Mouse (Mus musculus) olfactory bulb, adult 2 months (tissue): ENCODE results near the gene Otud4.

Experiments
- CTCF ChIP-seq: fragments of 200-500 bp; IDR thresholded peaks from 2 replicates; pipeline ENCODE4 v1.5.1; 2012; ENCODE audit warnings: low read depth, mild to moderate bottlenecking, low read length, moderate library complexity; ENCODE audit not compliant: insufficient read depth
- POLR2A ChIP-seq: fragments of 200-500 bp; IDR thresholded peaks from 2 replicates; pipeline ENCODE4 v1.6.1; 2012; ENCODE audit warnings: mild to moderate bottlenecking, low read depth, low read length, moderate library complexity; ENCODE audit not compliant: insufficient read depth

DNA sequence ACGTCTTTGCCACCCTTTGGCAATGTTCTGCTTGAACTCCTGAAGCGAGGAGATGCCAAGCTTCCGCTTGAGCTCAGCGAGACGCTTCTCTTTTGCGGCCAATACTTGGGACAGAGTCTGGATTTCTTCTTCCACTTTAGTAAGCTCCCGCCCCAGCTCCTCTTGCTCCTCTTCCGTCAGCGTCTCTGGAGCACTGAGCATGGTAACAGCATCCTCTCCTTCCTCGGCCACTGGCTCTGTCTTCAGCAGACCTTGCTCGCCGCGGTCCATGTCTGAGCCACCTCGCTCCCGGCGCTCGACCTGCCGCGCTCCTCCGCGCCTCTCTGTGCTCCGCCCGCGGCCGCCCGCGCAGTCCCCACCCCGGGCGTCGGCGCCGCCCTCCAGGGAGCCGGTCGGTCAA lies 41.1 kb downstream of the Otud4 start:
- TF ChIP-seq CTCF (no peak), POLR2A (no peak)
